Mouse (Mus musculus): Measurements from ENCODE around the gene Nf2.

Gene Nf2

DNA sequence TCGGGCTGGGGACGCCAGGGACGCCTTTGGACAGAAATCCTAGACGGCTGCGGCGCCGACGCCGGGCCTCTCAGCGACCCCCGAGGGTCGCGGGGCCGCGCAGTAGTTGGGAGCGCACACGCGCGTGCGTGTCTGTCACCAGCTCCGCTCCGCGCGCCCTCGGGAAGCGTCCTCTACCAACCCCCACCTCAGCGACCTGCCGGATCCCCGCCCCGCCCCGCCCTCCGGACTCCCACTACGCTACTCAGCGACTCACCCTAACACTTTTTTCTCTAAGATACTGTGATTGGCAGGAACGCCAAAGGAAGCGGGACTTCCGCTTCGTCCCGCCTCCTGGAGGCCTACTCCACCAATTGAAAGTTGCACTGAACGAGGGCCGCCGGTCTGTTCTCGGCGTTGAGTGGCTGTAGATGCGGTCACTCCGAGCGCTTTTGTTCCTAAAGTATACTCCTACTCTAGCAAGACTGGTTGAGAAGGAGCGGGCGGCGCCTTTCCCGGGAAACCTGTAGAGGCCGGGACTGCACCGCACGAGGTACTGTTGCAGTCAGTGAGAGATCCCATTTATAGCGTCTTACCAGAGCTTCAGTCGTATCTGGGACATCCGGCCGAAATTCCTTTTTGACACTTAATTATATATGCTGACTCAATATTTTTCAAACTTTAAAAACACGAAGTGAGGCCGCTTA lies at the start of gene Nf2:
Nf2 (minus strand) TSS at position 279 of the 686 bp plus-strand sequence.
- DNase-seq (ENCODE audit: low spot score in 2 of 2), result peak; percentile 97 to 99

DNA sequence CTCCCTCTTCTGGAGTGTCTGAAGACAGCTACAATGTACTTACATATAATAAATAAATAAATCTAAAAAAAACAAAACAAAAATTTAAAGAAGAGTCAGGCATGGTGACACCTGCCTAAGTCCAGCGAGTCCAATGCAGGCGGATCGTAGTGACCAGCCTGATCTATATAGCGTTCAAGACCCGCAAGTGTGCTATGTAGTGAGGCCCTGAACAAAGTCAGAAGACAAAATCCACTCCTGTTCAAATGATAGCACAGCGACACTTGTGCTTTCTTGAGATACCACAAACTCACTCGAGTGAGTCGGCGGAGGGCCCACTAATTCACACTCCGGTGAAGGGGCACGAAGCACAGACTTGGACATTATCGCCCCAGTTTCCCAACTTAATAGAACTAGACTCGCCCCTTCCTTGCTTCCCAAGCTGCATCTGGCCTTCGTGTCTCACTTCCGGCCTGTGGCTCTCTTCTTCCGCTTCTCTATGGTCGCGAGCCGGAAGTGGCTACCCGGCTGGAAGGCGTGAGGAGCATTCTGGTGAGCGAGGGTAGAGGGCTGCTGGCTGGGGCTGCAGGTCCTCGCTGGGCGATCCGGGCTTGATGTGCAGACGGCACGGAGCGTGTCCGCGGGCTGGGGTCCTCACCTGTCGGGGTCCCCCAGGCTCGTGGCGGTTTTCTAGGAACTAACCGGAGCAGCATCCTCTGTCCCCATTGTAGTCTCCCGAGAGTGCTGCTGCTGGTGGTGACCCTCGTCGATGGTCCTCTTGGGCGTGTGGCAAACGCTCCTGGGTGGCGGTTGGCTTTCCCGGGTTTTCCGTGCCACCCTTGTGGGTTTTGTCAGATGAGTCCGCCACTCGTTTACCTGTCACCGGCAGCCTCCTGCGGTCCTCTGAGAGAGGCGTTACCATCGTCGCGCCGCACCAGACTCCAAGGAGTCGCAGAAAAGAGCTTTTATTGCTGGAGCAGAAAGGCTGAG lies 45.8 kb upstream of the Nf2 start, which contains the start of gene Thoc5:
Thoc5 (plus strand) TSS at position 473 of the 969 bp plus-strand sequence.
- peak; percentile 85 for DNase-seq (ENCODE audit: low spot score in 2 of 2)

DNA sequence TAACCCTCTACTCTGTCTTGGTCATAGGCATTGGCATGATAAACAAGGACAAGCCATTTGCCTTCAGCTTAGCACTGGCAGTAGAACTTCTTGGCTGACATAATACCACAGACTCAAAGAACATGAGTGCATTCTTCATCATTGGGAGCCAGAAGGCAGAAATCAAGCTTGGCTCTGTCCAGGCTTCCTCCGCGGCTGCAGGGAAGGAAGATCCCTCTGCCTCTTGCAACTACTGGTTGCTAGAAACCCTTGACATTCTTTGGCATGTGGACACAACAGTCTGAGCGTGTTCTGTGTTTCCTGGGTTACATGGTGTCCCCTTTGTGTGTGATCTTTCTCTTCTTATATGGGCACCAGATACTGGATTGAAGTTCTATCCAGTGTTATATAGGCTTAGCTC lies 37.7 kb upstream of the Nf2 start:
- no peak for DNase-seq (ENCODE audit: low spot score in 2 of 2)

DNA sequence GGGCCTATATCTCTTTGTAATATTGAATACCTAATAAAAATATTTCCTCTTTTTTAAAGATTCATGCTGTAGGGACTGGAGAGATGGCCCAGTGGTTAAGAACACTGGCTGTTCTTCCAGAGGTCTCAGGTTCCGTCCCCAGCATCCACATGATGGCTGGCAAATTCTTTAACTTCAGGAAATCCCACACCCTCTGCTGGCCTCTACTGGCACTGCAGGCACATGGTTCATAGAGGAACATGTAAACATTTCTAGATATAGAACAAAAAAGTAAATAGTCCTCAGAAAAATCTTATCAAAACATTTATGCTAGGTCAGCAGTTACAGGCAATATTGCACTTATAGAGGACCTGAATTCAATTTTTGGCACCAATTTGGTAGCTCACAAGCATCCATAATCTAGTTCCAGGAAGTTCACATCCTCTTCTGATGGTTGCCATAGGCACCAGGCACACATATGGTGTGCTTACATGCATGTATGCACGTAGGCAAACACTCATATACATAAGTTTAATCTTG lies 36.1 kb upstream of the Nf2 start:
- peak; percentile 26 to 47 for DNase-seq (ENCODE audit: low spot score in 2 of 2)

DNA sequence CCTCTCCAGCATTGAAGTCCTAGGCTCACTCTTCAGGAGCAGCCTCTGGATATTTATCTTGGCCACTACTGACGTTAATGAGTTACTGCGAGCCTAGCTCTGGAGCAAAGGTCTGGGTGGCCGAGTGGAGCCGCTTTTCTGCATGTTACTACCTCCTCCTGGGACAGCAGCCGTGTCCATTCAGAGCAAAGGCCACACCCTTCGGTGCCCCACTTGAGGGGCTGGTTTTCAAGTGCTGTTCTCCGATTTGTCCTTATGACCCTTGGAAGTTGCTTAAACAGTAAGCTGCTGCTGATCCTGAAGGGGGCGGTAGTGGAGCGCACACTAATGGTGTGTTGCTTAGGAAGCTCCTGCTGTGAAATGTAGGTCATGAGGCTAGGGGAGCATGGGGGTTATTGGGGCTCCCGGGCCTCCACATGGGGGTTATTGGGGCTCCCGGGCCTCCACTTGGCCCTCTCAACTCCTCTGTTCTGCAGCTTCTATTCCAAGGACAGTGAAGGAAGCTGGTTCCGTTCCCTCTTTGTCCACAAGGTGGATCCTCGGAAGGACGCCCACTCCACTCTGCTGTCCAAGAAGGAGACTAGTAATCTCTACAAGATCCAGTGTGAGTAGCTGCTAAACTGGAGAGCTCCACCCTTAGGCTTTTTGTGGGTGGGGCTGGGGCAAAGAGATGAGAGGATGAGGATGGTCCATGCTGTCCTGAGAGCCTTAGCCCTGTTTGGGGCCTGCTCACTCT lies 33.7 kb upstream of the Nf2 start:
- DNase-seq (ENCODE audit: low spot score in 2 of 2), result no peak

DNA sequence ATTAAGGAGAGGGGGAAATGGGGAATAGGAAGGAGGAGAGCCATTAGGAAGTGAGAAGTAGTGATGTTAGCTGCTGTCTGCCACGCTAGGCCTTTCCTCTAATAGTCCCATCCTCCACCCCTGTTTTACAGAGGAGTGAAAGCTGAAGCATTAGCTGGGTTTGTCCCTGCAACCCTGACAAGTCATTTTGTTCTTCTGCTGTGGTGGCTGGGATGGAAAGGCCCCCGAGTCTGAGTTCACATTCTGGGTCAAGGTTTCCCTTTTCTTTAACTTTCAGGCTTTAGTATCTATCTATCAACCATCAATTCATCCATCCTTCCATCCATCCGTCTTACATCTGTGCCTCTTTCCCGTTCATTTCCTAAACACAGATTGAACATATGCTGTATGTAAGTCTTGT lies 31.8 kb upstream of the Nf2 start:
- DNase-seq (ENCODE audit: low spot score in 2 of 2), result no peak

DNA sequence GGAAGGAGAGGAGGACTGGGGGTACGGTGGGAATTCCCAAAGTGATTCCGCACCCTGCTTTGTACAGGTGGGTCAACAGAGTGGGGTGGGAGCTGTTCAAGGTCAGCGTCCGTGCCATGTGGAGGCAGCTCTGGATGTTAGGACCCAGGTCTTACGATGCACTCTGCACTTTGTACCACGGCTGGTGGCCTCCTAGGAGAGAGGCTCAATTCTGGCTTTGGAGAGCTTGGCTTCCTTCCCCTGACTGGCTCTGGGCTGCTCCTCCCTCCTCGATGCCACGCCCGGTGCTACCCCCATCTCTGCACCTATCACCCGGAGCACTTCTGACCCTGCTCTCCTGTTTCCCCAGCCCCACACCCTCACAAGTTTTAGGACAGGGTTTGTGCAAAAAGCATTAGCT lies 25.2 kb upstream of the Nf2 start:
- DNase-seq (ENCODE audit: low spot score in 2 of 2), result no peak

DNA sequence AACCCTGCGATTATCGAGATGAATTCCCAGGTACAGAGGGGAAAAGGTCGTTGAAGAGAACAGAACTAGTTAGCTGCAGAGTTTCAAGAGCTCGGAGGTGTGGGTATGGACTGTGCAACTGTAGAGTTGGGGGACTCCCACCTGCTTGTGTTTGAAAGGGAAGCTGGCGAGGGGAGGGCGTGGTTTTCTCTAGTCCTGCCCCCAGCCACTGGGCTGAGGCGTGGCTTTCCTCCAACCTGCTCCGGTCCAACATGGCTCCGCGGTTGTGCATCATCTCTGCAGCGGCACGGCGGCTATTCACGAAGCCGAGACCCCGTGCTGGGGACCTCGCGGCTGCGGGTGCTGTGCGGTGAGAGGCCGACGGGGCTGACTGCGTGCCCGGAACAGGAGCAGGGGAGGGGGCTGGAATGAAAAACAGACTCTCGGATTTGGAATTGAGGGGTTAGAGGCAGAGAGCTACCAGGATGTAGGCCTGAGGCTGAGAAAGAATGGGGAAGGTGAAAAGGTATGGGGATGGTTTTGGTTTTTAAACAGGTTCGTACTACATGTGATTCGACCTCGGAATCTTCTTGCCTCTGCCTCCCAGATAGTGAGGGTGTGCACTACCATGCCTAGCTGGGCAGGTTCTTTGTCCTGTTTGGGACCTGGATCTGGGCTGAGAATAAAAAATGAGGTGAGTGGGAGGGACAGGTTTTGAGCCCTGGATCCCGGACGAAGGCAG lies 24.6 kb upstream of the Nf2 start, which contains the start of gene Nipsnap1:
Nipsnap1 (plus strand) TSS at position 197 of the 721 bp plus-strand sequence.
- peak; percentile 81 to 83 for DNase-seq (ENCODE audit: low spot score in 2 of 2)

DNA sequence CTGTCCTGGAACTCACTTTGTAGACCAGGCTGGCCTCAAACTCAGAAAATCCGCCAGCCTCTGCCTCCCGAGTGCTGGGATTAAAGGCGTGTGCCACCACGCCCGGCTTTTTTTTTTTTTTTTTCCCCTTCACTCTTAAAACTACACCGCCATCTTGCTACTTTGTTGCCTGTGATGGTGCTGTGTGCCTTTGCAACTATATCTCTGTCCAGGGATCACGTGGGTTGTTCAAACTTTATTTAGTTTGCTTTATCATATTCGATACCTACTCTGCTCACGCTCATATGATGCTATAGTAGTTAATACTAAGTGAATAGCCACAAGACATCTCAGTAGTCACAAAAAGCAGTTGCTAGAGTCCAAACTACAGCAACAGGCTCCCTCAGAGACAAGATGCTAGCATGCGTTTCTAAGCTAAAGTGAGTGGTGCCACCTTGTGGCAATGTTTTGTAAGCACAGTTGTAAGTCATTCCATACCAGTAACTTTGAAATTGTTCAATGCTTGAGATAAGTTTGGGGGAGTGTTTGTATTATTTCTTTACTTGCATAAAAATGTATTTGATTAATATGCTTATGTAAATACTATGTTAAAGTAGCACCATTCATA lies 16.4 kb upstream of the Nf2 start:
- peak; percentile 49 to 80 for DNase-seq (ENCODE audit: low spot score in 2 of 2)

DNA sequence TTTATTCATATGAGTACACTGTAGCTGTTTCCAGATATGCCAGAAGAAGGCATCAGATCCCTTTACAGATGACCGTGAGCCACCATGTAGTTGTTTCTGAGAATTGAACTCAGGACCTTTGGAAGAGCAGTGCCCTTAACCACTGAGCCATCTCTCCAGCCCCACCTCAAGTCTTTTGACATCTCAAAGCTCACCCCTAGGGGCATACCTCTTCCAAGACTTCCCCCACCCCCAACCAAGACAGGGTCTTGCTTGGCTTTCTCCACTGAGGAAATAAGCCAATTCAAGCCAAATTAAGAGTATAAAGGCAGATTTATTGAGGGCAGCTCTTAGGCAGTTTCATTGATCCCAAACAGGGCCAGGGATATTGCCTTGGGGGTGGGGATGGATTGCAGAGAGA lies 13.4 kb upstream of the Nf2 start:
- no peak for DNase-seq (ENCODE audit: low spot score in 2 of 2)

DNA sequence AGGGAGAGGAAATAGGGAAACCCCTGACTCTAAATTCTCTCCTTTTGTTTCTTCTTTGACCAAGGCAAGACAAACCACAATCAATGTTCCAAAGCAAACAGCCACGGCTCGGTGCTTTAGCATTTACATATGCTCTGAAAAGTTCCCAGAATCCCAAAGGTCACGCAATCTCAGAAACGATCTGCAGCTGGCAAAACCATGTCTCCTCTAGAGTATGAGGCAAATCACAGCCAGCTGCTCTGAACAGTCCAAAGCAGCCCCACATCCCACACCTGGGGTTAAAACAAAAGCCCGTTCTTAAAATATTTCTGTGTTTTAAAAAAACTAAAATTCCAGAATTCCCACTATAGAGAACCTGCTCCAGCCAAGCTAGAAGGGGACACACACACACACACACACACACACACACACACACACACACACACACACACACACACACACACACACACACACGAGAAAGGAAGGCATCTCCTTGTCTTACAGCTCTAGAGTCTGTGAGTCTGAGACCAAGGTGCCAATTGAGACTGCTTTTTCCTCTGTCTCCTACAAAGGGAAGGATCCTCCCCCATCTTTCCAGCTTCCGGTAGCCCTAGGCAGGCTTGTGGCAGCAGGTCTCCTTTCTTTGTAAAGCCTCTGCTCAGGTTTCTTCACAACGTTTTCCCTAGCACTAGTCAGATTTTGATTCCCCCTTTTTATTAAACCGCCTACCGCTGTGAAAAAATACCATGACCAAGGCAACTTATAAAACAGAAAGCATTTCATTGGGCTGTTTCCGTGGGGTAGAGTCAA lies 12.7 kb upstream of the Nf2 start:
- no peak for DNase-seq (ENCODE audit: low spot score in 2 of 2)

DNA sequence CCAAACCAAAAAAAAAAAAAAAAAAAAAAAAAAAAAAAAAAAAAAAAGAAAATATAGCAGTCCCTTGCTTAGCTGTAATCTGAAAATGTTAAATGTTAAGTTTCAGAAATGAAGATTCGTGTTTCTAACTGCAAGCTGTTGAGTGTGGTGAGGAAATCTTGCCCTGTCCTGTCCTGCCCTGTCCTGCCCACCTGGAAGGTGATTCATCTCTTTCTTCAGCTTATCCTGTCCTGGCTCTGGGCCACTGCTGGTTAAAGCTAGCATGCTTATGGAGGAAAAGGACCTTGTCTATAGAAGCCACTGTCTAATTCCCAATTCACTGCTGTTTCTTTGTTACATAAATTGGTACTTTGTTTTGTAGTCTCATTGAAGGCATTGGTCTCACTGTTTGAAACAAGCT lies 11.7 kb upstream of the Nf2 start:
- no peak for DNase-seq (ENCODE audit: low spot score in 2 of 2)

DNA sequence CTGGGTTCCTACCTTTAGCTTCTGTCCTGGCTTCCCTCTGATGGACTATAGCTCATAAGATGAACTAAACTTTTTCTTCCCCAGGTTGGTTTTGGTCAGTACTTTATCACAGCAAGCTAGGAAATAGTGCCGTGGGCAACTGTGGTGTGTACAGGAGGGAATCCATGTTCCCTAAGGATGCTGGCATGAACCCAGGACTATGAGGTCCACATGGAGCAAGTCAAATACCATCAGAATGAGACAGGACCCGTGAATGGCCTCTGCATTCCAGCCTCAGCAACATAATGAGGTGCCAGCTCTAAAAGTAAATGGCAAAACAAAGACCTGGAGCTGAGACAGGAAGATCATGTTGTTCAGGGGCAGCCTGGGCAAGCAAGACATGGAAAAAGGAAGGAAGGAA lies 9.1 kb upstream of the Nf2 start:
- no peak for DNase-seq (ENCODE audit: low spot score in 2 of 2)

DNA sequence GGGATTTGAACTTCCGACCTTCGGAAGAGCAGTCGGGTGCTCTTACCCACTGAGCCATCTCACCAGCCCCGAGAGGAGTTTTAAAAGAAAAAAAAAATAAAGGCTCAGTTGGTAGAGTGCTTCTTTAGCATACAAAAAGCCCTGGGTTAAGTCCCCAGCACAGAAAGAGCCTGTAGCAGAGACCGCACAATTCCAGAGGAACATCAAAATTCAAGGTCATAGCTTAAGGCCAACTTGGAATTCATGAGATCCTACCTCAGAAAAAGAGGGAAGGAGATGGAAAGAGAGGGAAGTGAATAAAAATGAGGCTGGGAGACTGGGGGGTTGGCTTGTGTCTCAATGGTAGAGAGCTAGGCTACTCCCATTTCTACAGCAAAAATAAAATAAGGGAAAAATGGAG lies 4.8 kb upstream of the Nf2 start:
- DNase-seq (ENCODE audit: low spot score in 2 of 2), result no peak

DNA sequence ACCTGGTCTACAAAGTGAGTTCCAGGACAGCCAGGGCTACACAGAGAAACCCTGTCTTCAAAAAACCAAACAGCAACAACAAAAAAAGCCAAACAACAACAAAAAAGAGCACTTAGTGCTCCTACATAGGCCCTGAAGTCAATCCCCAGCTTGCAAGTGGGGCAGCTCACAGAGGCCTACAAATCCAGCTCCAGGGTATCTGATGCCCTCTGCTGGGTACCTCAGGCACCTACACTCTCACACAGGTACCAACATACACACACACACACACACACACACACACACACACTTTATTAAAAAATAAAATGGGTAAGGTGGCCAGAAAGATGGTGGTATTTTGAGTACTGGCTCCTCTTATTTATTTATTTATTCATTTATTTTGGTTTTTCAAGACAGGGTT lies 3.7 kb upstream of the Nf2 start:
- DNase-seq (ENCODE audit: low spot score in 2 of 2), result no peak

DNA sequence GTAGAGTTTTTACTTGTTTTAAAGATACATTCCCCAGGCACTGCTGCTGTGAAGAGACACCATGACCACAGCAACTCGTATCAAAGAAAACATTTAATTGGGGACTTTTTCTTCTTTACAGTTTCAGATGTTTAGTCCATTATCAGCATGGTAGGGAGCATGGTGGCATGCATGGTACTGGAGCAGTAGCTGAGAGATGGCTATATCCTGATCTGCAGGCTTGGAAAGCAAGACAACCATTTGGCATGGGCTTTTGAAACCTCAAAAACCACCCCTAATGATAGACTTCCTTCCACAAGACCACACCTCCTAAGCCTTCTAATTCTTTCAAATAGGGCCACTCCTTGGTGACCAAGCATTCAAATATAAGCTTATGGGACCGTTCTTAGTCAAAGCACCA lies 1.1 kb upstream of the Nf2 start:
- no peak for DNase-seq (ENCODE audit: low spot score in 2 of 2)

DNA sequence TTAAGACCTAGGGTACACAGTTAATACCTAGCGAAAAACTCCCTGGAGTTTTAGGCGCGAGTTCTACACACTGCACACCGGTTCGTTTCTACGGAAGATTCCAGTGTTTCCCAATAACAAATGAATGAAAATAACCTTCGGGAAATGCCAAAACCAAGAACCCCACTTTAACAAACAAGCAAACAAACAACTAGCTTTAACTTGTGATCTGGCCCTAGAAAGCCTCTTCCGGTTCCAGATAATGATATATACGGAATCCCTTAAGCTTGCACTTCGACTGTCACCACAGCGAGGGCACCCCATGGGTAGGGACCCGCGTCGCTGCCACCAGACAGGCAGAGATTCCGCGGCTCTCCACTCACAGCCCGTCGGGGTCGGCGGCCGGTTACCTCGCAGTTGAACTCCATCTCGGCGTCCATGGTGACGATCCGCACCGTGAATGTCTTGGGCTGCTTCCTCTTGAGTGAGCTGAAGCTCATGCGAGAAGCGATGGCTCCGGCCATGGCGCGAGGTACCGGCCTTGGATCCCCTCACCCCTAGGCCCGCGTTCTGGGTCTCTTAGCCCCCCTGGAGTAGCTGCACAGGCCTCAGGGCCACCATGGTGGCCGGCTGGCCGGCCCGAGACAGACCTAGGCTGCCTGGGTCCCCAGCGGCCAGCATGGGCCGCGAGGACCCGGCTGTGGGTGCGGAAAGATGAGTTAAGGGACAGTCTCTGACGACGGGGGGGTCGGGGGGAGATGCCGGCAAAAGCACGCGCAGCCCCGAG lies 670 bp downstream of the Nf2 start:
- peak; percentile 33 to 36 for DNase-seq (ENCODE audit: low spot score in 2 of 2)

DNA sequence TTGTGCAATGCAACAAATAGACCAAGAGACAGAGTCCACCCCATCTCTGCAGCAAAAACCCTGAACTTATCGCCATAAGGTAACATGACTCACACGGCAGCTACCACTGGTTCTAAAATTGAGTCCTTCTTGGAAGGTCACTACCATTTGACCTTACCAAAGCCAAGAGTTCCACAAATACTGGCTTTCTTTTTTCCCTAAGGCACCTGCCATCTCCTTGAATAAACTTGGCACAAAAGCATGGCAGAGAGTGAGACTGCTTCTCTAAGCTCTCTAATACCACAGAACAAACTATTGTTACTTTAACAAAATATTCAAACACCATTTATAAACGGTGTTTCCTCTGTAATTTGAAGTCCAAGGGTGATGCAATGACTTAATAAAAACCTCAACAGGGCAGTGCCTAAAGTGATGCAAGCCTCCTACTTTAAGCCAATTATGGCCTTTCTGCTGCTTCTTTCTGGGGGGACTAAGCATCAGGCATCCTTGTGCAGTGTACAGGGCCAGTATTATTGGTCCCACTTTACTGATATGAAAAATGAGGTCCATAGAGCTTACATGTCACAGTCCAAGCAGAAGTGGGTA lies 8.3 kb downstream of the Nf2 start:
- DNase-seq (ENCODE audit: low spot score in 2 of 2), result no peak

DNA sequence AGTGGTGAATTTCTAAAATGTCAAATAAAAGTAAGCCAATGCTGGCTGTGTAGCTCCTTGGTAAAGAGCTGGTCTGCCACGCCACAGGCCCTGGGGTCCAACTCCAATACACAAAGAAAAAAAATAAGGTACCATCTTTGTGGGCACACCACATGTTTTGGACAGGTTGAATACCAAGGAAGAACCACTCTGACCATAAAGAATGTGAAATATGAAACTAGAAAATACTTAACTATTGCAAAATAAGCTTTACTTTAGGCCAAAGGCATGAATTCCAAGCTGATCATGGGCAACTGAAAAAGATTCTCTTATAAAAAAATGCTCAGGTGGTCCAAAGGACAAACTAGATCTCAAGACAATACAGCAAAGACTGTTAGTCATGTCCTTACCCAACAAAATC lies 11.1 kb downstream of the Nf2 start:
- no peak for DNase-seq (ENCODE audit: low spot score in 2 of 2)
